Mouse (Mus musculus) cerebellum, adult (tissue): Measurements from ENCODE around the gene Cars2.
"Not testable (repeated sequence)": the region's sequence is repeated elsewhere in the genome, so short reads cannot be mapped to it uniquely, and the experiment has no call there.

Source experiments
- ATAC-seq: cut with Nextera tagmentation; 2 replicates; pipeline ENCODE4 v1.9.2; 2017; ENCODE audit warnings: mild to moderate bottlenecking, moderate library complexity, mixed read lengths; ENCODE audit not compliant: insufficient number of reproducible peaks, low FRiP score, low TSS enrichment

The Cars2 gene

DNA sequence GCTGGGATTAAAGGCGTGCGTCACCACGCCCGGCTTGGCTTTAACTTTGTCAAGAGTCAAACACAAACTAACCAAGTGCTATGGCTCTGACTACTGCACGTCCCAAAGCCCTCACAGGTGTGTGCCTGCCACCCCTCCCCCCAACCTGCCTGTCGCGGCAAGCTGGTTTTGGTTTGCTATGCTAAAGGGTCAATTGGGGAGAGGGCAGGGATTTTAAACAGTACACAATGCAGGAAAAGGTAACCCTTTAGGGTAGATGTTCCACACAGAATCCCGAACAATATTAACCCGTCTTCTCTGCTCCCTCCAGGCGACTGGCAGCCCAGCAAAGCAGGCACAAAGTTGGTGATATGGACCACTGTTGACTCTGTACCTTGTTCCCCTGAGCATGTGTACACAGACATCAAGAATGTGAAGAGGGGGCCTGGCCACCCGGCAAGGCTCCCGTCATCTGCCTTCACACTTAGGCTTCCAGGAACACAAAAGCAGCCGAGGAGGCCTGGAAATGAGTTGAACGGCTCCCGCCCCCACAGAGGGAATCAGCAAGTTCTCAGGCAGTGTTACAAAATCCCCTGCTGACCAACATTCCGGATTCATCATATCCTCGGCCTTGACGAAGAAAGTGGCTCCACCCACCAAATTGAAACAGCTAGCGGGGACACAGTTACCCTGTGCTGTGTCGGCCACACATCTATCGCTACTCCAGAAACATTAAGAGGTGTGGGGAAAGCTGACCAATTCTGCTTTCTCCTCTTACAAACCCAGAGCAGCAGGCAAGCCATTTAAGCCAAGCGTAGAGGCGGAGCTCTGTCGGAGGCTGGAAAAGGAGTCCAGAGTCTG, 74.0 kb downstream of the Cars2 start:
- no peak for ATAC-seq

DNA sequence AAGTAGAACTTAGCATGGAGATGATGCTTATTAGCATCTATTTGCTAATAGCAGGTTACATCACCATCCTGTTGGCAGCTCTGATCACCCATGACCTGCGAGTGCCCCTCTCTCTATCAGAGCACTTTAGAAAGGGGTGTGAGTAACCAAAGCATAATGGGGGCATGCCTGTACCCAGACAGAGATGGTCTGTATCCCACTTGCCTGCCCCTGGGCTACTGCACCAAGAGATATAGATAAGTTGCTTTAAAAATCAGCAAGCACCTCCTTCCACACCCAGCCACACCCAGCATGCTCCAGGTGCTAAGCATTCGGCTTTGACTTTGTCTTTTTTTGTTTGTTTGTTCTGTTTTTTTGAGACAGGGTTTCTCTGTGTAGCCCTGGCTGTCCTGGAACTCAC, 74.7 kb downstream of the Cars2 start:
- no peak for ATAC-seq

DNA sequence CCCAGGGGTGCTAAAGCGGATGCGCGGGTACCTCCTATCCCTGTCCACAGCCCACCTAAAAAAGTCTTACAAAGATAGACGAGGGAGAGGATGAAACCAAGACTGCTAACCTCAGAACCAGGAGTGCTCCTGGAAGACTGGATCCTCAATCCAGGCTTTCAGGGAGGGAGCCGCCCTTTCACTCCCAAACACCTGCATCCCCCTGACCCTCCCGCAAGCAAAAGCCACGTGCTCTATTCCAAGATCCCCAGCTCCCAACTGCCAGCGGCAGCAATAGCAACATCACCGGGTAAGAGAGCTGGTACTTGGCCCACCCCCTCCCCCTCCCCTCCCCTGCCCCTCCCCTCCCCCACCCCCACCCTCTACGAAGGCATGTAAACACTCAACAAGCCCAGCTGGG, 75.2 kb downstream of the Cars2 start:
- no peak for ATAC-seq

DNA sequence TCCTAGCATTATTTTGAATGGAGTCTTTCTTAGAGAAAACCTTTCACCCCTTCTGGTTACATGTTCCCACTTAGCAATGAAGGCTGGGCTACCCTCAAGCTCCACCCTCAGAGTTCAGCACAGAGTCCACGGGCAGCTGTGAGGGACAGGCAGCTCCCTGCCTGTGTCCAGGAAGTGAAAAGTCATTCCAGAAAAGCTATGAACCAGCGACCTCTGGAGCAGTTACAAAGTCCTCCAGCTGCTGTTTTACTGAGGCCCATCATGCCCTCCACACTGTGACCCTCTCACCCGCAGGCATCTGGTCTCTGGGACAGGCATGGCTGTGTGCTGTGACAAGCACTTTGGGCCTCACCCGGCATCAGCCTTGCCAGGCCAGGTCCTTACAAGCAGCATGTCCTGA, 77.5 kb downstream of the Cars2 start:
- ATAC-seq: no peak

DNA sequence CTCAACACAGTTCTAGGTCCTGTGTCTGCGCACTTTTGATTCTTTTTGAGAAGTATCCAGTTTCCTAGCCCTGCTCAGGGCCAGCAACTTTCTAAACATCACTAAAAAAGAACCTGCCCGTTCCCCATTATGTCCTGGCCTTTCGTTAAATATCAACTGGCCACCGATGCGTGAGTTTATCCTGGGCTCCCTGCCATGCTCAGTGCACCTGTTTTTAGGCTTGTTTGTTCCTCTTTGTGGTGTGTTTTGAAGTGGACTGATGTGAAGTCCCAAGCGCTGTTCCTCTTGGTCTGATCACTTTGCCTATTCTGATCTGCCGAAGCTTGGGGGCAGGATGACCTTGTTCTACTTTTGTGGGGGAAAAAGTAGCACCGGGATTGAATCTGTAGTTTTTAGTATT, 79.3 kb downstream of the Cars2 start:
- no peak for ATAC-seq

DNA sequence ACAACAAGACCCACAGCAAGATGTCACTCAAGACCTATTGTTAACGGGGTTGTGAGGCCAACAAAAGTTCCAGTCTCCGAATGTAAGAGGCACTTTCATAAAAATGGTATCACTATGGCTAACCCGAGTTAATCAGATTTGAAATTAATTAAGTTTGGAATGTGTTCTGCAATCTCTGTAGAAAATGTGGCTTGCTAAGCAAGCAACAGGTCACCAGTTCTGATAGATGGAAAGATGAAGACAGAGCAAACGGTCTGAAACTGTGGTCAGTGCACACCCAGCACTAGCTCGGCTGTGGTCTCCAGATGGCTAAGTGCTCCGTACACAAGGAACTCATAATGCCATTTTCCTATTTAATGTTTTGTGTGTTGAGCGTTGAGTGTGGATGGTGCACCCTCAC, 79.9 kb downstream of the Cars2 start:
- ATAC-seq: no peak

DNA sequence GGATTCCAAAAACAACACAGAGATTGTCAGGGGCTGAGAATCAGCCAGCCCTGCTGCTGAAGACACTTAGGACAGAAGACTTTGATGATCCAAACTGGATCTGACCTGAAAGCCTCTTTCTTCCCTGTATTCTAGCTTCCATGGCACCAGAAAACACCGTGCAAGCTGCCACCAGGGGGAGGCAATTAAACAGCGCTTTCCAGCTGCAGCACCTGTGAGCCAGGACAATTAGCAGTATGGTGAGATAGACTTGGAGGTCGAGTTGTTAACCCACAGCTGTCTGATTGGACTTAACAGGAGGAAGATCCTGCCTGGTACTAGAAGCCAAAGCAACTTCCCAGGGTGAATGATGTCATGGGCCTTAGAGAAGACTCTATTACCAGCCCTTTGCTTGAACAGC, 81.5 kb downstream of the Cars2 start:
- ATAC-seq: no peak

DNA sequence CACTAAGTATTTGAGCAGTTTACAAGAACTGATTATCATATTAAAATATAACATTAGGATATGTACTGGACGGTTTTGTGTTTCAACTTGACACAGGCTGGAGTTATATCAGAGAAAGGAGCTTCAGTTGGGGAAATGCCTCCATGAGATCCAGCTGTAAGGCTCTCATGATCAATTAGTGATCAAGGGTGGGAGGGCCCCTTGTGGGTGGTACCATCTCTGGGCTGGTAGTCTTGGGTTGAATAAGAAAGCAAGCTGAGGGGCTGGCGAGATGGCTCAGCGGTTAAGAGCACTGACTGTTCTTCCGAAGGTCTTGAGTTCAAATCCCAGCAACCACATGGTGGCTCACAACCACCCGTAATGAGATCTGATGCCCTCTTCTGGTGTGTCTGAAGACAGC, 84.1 kb downstream of the Cars2 start:
- not testable (repeated sequence) for ATAC-seq

DNA sequence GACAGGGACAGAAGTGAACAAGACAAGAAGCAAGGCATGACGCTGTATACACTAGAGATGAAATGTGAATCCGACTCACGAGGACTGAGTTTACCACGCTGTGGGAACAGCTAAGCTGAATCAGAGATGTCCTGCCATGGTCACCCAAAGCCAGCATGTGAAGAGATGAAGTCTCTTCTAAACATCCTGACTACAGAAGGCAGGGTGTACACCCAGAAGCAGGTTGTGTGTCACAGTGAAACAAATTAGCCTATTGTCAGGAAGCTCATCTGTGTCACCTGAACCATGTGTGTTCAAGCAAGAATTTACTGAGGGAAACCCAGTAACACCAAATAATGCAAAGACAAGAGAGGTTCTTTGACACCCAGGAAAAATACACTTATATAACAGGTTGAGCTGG, 85.0 kb downstream of the Cars2 start:
- no peak for ATAC-seq

DNA sequence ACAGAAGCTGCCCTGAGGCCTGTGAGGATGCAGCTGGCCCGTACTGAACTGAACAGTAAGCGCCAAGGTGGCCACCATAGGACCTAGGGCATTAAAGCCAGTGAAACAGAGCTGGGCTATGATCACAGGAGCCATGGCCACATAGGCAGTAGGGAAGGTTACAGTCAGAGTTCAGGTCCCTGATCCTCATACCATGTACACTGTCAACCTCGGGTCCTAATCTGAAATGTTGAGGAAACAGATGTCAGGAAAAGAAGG, 85.9 kb downstream of the Cars2 start:
- no peak for ATAC-seq
